In the genomic region with DNA sequence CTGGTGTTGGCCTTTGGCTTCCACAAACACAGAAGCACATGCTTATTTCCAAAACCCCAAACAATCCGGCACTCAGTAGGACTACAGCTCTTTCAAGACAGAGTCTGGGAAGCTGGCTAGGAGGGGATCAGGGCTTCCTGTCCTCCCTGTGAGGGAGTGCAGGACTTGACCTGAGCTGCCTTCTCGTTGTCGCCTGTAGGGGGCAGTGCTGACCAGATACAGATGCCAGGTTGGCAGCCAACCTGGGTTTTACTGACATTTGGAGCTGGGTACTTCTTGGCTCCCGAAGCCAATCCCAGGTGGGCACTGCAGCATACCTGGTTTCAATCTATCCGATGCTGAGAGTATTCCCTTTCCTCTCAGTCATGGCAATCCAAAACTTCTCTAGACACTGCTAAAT, we compare ENCODE assay signal across 10 mouse cellular contexts. TPM values are rescaled to one million over a fixed set of nuclear protein-coding genes. Genes with fewer than 3 reads are reported as not detected.
DNase-seq lines count a peak whose midpoint lies in the region; ATAC-seq and TF ChIP-seq lines count a peak whose summit lies in the region.
"Had no signal": no experiment of that assay in that cellular context is flagged by ENCODE, and none has a peak within 500 bp of the region (broad histone marks: within the 10 kb centered on the region; RNA-seq: fewer than 3 reads in every experiment).

No protein-coding gene starts in this region.

- H3K36me3 ChIP-seq in kidney, postnatal 0 days (ENCODE audit: insufficient read depth, low read length): no peaks in the 10 kb centered on the region
- H3K36me3 ChIP-seq in kidney, embryonic 15.5 days: no peaks in the 10 kb centered on the region
- H3K36me3 ChIP-seq in heart, embryonic 11.5 days (ENCODE audit: control insufficient read depth, insufficient read depth, low read length): no peaks in the 10 kb centered on the region

- in situ Hi-C loops in Patski (cut with MboI; ENCODE audit: low pct_unique_long_range_greater_than_20kb): loop anchor here (25.0 kb wide), 1 partner anchor 251 kb away; no protein-coding TSS in a partner anchor

- H3K27me3 ChIP-seq in kidney, postnatal 0 days (ENCODE audit: insufficient read depth, low read length): no peaks in the 10 kb centered on the region
- no peaks in the 10 kb centered on the region for H3K27me3 ChIP-seq in kidney, embryonic 15.5 days
- H3K27me3 ChIP-seq in Patski: peaks cover 3% of the 10 kb centered on the region
- H3K27me3 ChIP-seq in heart, embryonic 11.5 days (ENCODE audit: control insufficient read depth, insufficient read depth, low read length): no peaks in the 10 kb centered on the region

- WGBS in kidney, postnatal 0 days: 42% methylated on average over 5 of the region's 5 CpGs
- WGBS in kidney, embryonic 15.5 days: 55% methylated on average over 5 of the region's 5 CpGs
- WGBS in heart, embryonic 11.5 days (ENCODE audit: insufficient replicate concordance): 38% methylated on average over 5 of the region's 5 CpGs

- H3K4me2 ChIP-seq in kidney, postnatal 0 days (ENCODE audit: low read length): no peak overlapping the region
- H3K4me2 ChIP-seq in kidney, embryonic 15.5 days: no peak overlapping the region
- no peak overlapping the region for H3K4me2 ChIP-seq in heart, embryonic 11.5 days

- no peak overlapping the region for H3K9ac ChIP-seq in kidney, postnatal 0 days (ENCODE audit: low read depth, low read length)
- no peak overlapping the region for H3K9ac ChIP-seq in kidney, embryonic 15.5 days
- H3K9ac ChIP-seq in heart, embryonic 11.5 days (ENCODE audit: low read depth, low read length): no peak overlapping the region

- CTCF ChIA-PET in Patski (lab: Charles Lee): interaction anchor here (1.0 to 1.2 kb wide), 5 partner anchors 9 to 75 kb away, joined by 3 to 4 read pairs (median 3); partner anchors contain the start of gene Zfp444

- H3K4me3 ChIP-seq in kidney, postnatal 0 days (replicated peaks; ENCODE audit: low read depth, low read length): no peak overlapping the region
- no peak overlapping the region for H3K4me3 ChIP-seq in kidney, embryonic 15.5 days (replicated peaks)
- H3K4me3 ChIP-seq in heart, embryonic 11.5 days (ENCODE audit: low read depth, low read length): no peak overlapping the region

- TF ChIP-seq CTCF in kidney, postnatal 0 days (IDR thresholded peaks at IDR 0.05; ENCODE audit: low read depth): peak; percentile 42; the same call in 1 of the 2 replicates
- peak; percentile 58 for TF ChIP-seq CTCF in Patski (IDR thresholded peaks at IDR 0.05)

- no peaks in the 10 kb centered on the region for H3K9me3 ChIP-seq in kidney, postnatal 0 days (replicated peaks; ENCODE audit: low read length)
- no peaks in the 10 kb centered on the region for H3K9me3 ChIP-seq in kidney, embryonic 15.5 days (replicated peaks)
- H3K9me3 ChIP-seq in heart, embryonic 11.5 days (replicated peaks; ENCODE audit: control insufficient read depth, low read length): no peaks in the 10 kb centered on the region

- POLR2A ChIA-PET in Patski (lab: Charles Lee): no interaction called here

- DNase-seq in kidney, postnatal 0 days (ENCODE audit: low spot score): no peak
- DNase-seq in Patski (ENCODE audit: low read depth, low spot score) (no peak), MN1 (ENCODE audit: low spot score) (no peak)
- peak; percentile 2 to 5 for DNase-seq in natural killer cell, adult 2 months (ENCODE audit: low spot score in 2 of 2)
- no peak for DNase-seq in urinary bladder, postnatal 25 days (ENCODE audit: low spot score)

- H3K4me1 ChIP-seq in kidney, postnatal 0 days (replicated peaks; ENCODE audit: insufficient read depth, low read length): no peaks in the 10 kb centered on the region
- H3K4me1 ChIP-seq in kidney, embryonic 15.5 days: no peaks in the 10 kb centered on the region
- H3K4me1 ChIP-seq in heart, embryonic 11.5 days (ENCODE audit: control insufficient read depth, insufficient read depth, low read length): no peaks in the 10 kb centered on the region

- H3K27ac ChIP-seq in kidney, postnatal 0 days: no peak overlapping the region
- H3K27ac ChIP-seq in kidney, embryonic 15.5 days: no peak overlapping the region
- H3K27ac ChIP-seq in heart, embryonic 11.5 days (ENCODE audit: low read depth, low read length): no peak overlapping the region

- no peak for ATAC-seq in kidney, postnatal 0 days (replicated peaks; ENCODE audit: low FRiP score, low read depth)
- ATAC-seq in kidney, embryonic 15.5 days (replicated peaks; ENCODE audit: low FRiP score): no peak
- no peak for ATAC-seq in Patski
- peak; percentile 50; the same call in 1 of the 2 replicates for ATAC-seq in common myeloid progenitor, adult 5-6 weeks (replicated peaks; ENCODE audit: low read depth, poor library complexity, severe bottlenecking)
- ATAC-seq in heart, embryonic 11.5 days (replicated peaks; ENCODE audit: insufficient number of reproducible peaks, low FRiP score, low TSS enrichment): no peak

RNA-seq across cellular contexts. Expression of gene Zscan5b, which starts 8.9 kb away (rescaled TPM):
- polyA plus RNA-seq in kidney, postnatal 0 days (2015; fragmentation: Nextera tagmentation; extraction: Ambion mirVana): not detected in 2 replicates
- polyA plus RNA-seq in kidney, embryonic 15.5 days (2015; fragmentation: Nextera tagmentation; extraction: Ambion mirVana): not detected in 2 replicates
- polyA plus RNA-seq in Patski (2021): not detected
- total RNA-seq in common myeloid progenitor, adult 5-6 weeks (2017): not detected in 2 replicates
- polyA plus RNA-seq in heart, embryonic 11.5 days (2014; fragmentation: Nextera tagmentation; extraction: Ambion mirVana): not detected in 2 replicates
- total RNA-seq: layer of hippocampus, postnatal 25 days had no signal
- polyA plus RNA-seq: embryonic facial prominence, embryonic 11.5 days had no signal

RNA-seq across cellular contexts. Expression of gene Galp, which starts 16.3 kb away (rescaled TPM):
- polyA plus RNA-seq in kidney, postnatal 0 days (2015; fragmentation: Nextera tagmentation; extraction: Ambion mirVana): not detected in 2 replicates
- not detected in 2 replicates for polyA plus RNA-seq in kidney, embryonic 15.5 days (2015; fragmentation: Nextera tagmentation; extraction: Ambion mirVana)
- polyA plus RNA-seq in Patski (2021): not detected
- total RNA-seq in common myeloid progenitor, adult 5-6 weeks (2017): not detected in 2 replicates
- polyA plus RNA-seq in heart, embryonic 11.5 days (2014; fragmentation: Nextera tagmentation; extraction: Ambion mirVana): not detected in 2 replicates
- total RNA-seq: layer of hippocampus, postnatal 25 days had no signal
- polyA plus RNA-seq: embryonic facial prominence, embryonic 11.5 days had no signal

RNA-seq across cellular contexts. Expression of gene Epp13, which starts 39.4 kb away (rescaled TPM):
- polyA plus RNA-seq in kidney, postnatal 0 days (2015; fragmentation: Nextera tagmentation; extraction: Ambion mirVana): not detected in 2 replicates
- not detected in 2 replicates for polyA plus RNA-seq in kidney, embryonic 15.5 days (2015; fragmentation: Nextera tagmentation; extraction: Ambion mirVana)
- polyA plus RNA-seq in Patski (2021): not detected
- not detected in 2 replicates for total RNA-seq in common myeloid progenitor, adult 5-6 weeks (2017)
- not detected in 2 replicates for polyA plus RNA-seq in heart, embryonic 11.5 days (2014; fragmentation: Nextera tagmentation; extraction: Ambion mirVana)
- total RNA-seq: layer of hippocampus, postnatal 25 days had no signal
- polyA plus RNA-seq: embryonic facial prominence, embryonic 11.5 days had no signal

RNA-seq across cellular contexts. Expression of gene Zfp444, which starts 41.1 kb away (rescaled TPM):
- polyA plus RNA-seq in kidney, postnatal 0 days (2015; fragmentation: Nextera tagmentation; extraction: Ambion mirVana): 66.2 and 66.3 TPM in 2 replicates
- polyA plus RNA-seq in kidney, embryonic 15.5 days (2015; fragmentation: Nextera tagmentation; extraction: Ambion mirVana): 65.5 and 71.4 TPM in 2 replicates
- polyA plus RNA-seq in Patski (2021): 30.6 TPM
- 15.2 and 31.9 TPM in 2 replicates for total RNA-seq in common myeloid progenitor, adult 5-6 weeks (2017)
- 30.9 and 31.4 TPM in 2 replicates for polyA plus RNA-seq in heart, embryonic 11.5 days (2014; fragmentation: Nextera tagmentation; extraction: Ambion mirVana)

RNA-seq across cellular contexts. Expression of gene Zfp787, which starts 57.3 kb away (rescaled TPM):
- polyA plus RNA-seq in kidney, postnatal 0 days (2015; fragmentation: Nextera tagmentation; extraction: Ambion mirVana): 60.1 and 72.0 TPM in 2 replicates
- polyA plus RNA-seq in kidney, embryonic 15.5 days (2015; fragmentation: Nextera tagmentation; extraction: Ambion mirVana): 30.7 and 31.9 TPM in 2 replicates
- polyA plus RNA-seq in Patski (2021): 31.1 TPM
- 20.0 and 25.5 TPM in 2 replicates for total RNA-seq in common myeloid progenitor, adult 5-6 weeks (2017)
- 9.0 and 13.3 TPM in 2 replicates for polyA plus RNA-seq in heart, embryonic 11.5 days (2014; fragmentation: Nextera tagmentation; extraction: Ambion mirVana)

Comparison
In these comparisons a context has a peak if more than half of its experiments do, and no peak if none do; other contexts are left out.
1. DNase-seq: peak in natural killer cell, adult 2 months (2 of 2); none in kidney, postnatal 0 days (single experiment), Patski (single experiment), MN1 (single experiment) and urinary bladder, postnatal 25 days (single experiment).